Comparison of ENCODE assay signal across 34 mouse cellular contexts in the genomic region with DNA sequence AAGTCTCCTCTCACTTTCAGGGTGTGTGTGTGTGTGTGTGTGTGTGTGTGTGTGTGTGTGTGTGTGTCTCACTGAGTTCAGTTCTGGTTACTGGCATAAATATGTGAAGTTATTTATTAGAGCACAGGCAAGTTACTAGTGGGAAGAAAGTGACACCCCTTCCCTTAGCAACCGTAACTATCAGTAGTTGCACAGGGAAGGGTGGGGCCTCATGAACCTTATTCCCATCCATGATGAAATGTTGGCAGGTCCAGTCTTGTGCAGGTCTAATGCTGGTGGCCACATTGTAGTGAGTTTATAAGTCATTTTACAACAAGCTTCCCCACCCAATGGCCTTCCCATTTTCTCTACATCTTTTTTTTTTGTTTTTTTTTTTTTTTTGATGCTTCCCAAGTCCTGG.
DNase-seq lines count a peak whose midpoint lies in the region; ATAC-seq and TF ChIP-seq lines count a peak whose summit lies in the region.
"Had no signal": no experiment of that assay in that cellular context is flagged by ENCODE, and none has a peak within 500 bp of the region (broad histone marks: within the 10 kb centered on the region; RNA-seq: fewer than 3 reads in every experiment).

No protein-coding gene starts in this region.

- 32% methylated on average over 1 of the region's 1 CpGs for WGBS in liver, embryonic 15.5 days (ENCODE audit: insufficient replicate concordance)

- no peak overlapping the region for H3K9ac ChIP-seq in liver, embryonic 15.5 days
- H3K9ac ChIP-seq: embryonic facial prominence, embryonic 12.5 days; forebrain, embryonic 12.5 days; forebrain, postnatal 0 days; heart, embryonic 15.5 days; hindbrain, embryonic 14.5 days; limb, embryonic 15.5 days; midbrain, embryonic 13.5 days; neural tube, embryonic 13.5 days had no signal

- H3K27me3 ChIP-seq in liver, embryonic 15.5 days: no peaks in the 10 kb centered on the region
- H3K27me3 ChIP-seq: embryonic facial prominence, embryonic 12.5 days; heart, embryonic 15.5 days; limb, embryonic 15.5 days; megakaryocyte, embryonic 14.5 days; midbrain, embryonic 13.5 days; neural tube, embryonic 13.5 days had no signal

- no peak overlapping the region for H3K4me2 ChIP-seq in liver, embryonic 15.5 days
- H3K4me2 ChIP-seq: embryonic facial prominence, embryonic 12.5 days; forebrain, embryonic 12.5 days; heart, embryonic 15.5 days; hindbrain, embryonic 14.5 days; limb, embryonic 15.5 days; midbrain, embryonic 13.5 days; neural tube, embryonic 13.5 days had no signal

- DNase-seq in heart, adult 11 months: peak; percentile 40
- DNase-seq in heart, postnatal 36 days: no peak
- DNase-seq in 3T3-L1 (ENCODE audit: low read depth, low spot score): peak; percentile 41
- no peak for DNase-seq in layer of hippocampus, adult 2 months (ENCODE audit: low spot score in 2 of 2)
- DNase-seq: adrenal gland, postnatal 25 days; cerebellum, adult 11-12 months; cerebellum, adult 9-11 months; embryo, embryonic 11 days; forebrain, postnatal 0 days; heart, postnatal 4 days; kidney, adult 9 months; kidney, postnatal 14 days; lung, postnatal 4 days; right cerebral cortex, postnatal 4 days; thymus, adult 18-20 months; thymus, postnatal 25 days had no signal

- peaks cover 13% of the 10 kb centered on the region for H3K4me1 ChIP-seq in liver, embryonic 15.5 days (replicated peaks)
- H3K4me1 ChIP-seq: heart, embryonic 10.5 days; heart, embryonic 15.5 days had no signal

- H3K4me3 ChIP-seq in liver, embryonic 15.5 days (replicated peaks): no peak overlapping the region
- no peak overlapping the region for H3K4me3 ChIP-seq in layer of hippocampus, adult 2 months
- H3K4me3 ChIP-seq: embryonic facial prominence, embryonic 12.5 days; erythroblast, embryonic 14.5 days; forebrain, embryonic 12.5 days; heart, embryonic 10.5 days; heart, embryonic 15.5 days; limb, embryonic 10.5 days; limb, embryonic 15.5 days; megakaryocyte, embryonic 14.5 days; midbrain, embryonic 13.5 days; neural tube, embryonic 13.5 days had no signal

- no peak overlapping the region for H3K27ac ChIP-seq in liver, embryonic 15.5 days (replicated peaks)
- no peak overlapping the region for H3K27ac ChIP-seq in layer of hippocampus, adult 2 months
- H3K27ac ChIP-seq: embryonic facial prominence, embryonic 12.5 days; forebrain, embryonic 12.5 days; heart, embryonic 10.5 days; heart, embryonic 15.5 days; hindbrain, embryonic 14.5 days; limb, embryonic 10.5 days; limb, embryonic 15.5 days; midbrain, embryonic 13.5 days; neural tube, embryonic 13.5 days; stomach, postnatal 0 days had no signal

- H3K36me3 ChIP-seq in liver, embryonic 15.5 days (replicated peaks): no peaks in the 10 kb centered on the region
- H3K36me3 ChIP-seq: embryonic facial prominence, embryonic 12.5 days; forebrain, embryonic 12.5 days; G1E; heart, embryonic 10.5 days; heart, embryonic 15.5 days; limb, embryonic 10.5 days; limb, embryonic 15.5 days; midbrain, embryonic 13.5 days; neural tube, embryonic 13.5 days had no signal

- TF ChIP-seq CTCF in layer of hippocampus, adult 2 months (conservative IDR thresholded peaks at IDR 0.05): no peak

- peak; percentile 61; the same call in 1 of the 2 replicates for ATAC-seq in erythroid progenitor cell, adult 5-6 weeks (replicated peaks; ENCODE audit: low FRiP score, poor library complexity, severe bottlenecking)
- 0 out of 2 replicates have a peak, but pooled peaks have one; percentile 47 for ATAC-seq in liver, embryonic 15.5 days (ENCODE audit: insufficient read depth)
- no peak for ATAC-seq in granulocyte monocyte progenitor cell, adult 5-6 weeks (replicated peaks; ENCODE audit: poor library complexity, severe bottlenecking)
- ATAC-seq in activated CD4-positive, CD25-positive, alpha-beta regulatory T cell, adult 4 months: no peak
- ATAC-seq: forebrain, postnatal 0 days; inflammation-experienced regulatory T-cells, adult 6 months; midbrain, embryonic 13.5 days had no signal

- H3K9me3 ChIP-seq in liver, embryonic 15.5 days (replicated peaks): no peaks in the 10 kb centered on the region
- H3K9me3 ChIP-seq: embryonic facial prominence, embryonic 12.5 days; forebrain, embryonic 12.5 days; heart, embryonic 10.5 days; heart, embryonic 15.5 days; limb, embryonic 10.5 days; limb, embryonic 15.5 days; megakaryocyte, embryonic 14.5 days; midbrain, embryonic 13.5 days; neural tube, embryonic 13.5 days had no signal

- intact Hi-C loops in heart, postnatal 36 days (cut with DNase I): loop anchor here (5.0 kb wide), 2 partner anchors 51 to 179 kb away; a partner anchor contains a TSS

Comparison
In these comparisons a context has a peak if more than half of its experiments do, and no peak if none do; other contexts are left out.
1. DNase-seq: peak in heart, adult 11 months (single experiment) and 3T3-L1 (single experiment); none in heart, postnatal 36 days (0 of 2) and layer of hippocampus, adult 2 months (0 of 2).
2. ATAC-seq: peak in erythroid progenitor cell, adult 5-6 weeks (single experiment) and liver, embryonic 15.5 days (single experiment); none in granulocyte monocyte progenitor cell, adult 5-6 weeks (single experiment) and activated CD4-positive, CD25-positive, alpha-beta regulatory T cell, adult 4 months (single experiment).